Mouse (Mus musculus): ENCODE data around the gene Sap30l.
"Not testable (repeated sequence)": the region's sequence is repeated elsewhere in the genome, so short reads cannot be mapped to it uniquely, and the experiment has no call there.

- not testable (repeated sequence) for TF ChIP-seq POLR2A (IDR thresholded peaks at IDR 0.05; ENCODE audit: low read depth, low read length); CTCF (IDR thresholded peaks at IDR 0.05; ENCODE audit: extremely low read depth, insufficient read depth, insufficient read length, insufficient replicate concordance)
These were observed 23.8 kb downstream of the Sap30l start for GRCm38 (mm10) chr11:57825234-57825633.
